Mouse (Mus musculus): ENCODE measurements around the gene Entpd6. TPM values are rescaled to one million over a fixed set of nuclear protein-coding genes. Genes with fewer than 3 reads are reported as not detected.

The Entpd6 gene
- total RNA-seq (2014; rRNA removed) = 101 and 103 TPM in 2 replicates
- 85.0 and 91.0 TPM in 2 replicates for polyA plus RNA-seq (2015; fragmentation: Nextera tagmentation; extraction: Ambion mirVana)

GRCm38 (mm10) chr2:150748854-150749253 lies at the start of gene Entpd6:
TSS of gene Entpd6 (plus strand) at chr2:150749042.
- under 1% methylated on average over 29 of the region's 30 CpGs for WGBS
- peak; percentile 95 for TF ChIP-seq CTCF (IDR thresholded peaks at IDR 0.05)
- Histone ChIP-seq H3K4me2 (ENCODE audit: low read depth, low read length, poor library complexity, severe bottlenecking) (peak within 1 kb of the TSS; percentile 86), H3K4me1 (ENCODE audit: insufficient read depth, low read length) (peaks cover 3% of the 10 kb centered on the region; the same call in 1 of the 2 replicates), H3K27ac (ENCODE audit: low read depth, low read length) (peak within 1 kb of the TSS; percentile 82), H3K36me3 (ENCODE audit: insufficient read depth, low read length) (peaks cover 19% of the 10 kb centered on the region), H3K4me3 (ENCODE audit: low read depth, low read length) (peak within 1 kb of the TSS; percentile 71), H3K27me3 (ENCODE audit: insufficient read depth, low read length) (no peaks in the 10 kb centered on the region), H3K9me3 (ENCODE audit: low read length) (no peaks in the 10 kb centered on the region), H3K9ac (replicated peaks; ENCODE audit: low read length, poor library complexity, severe bottlenecking) (peak within 1 kb of the TSS; percentile 83)
- peak; percentile 98 for ATAC-seq (ENCODE audit: low FRiP score)
- DNase-seq (ENCODE audit: low spot score) = peak; percentile 97

- no peak overlapping the region for H3K27ac ChIP-seq (ENCODE audit: low read depth, low read length)
- ATAC-seq (ENCODE audit: low FRiP score) (no peak), DNase-seq (ENCODE audit: low spot score) (no peak)
- no peaks in the 10 kb centered on the region for H3K36me3 ChIP-seq (ENCODE audit: insufficient read depth, low read length)
- no peak overlapping the region for H3K4me3 ChIP-seq (ENCODE audit: low read depth, low read length)
- no peaks in the 10 kb centered on the region for H3K27me3 ChIP-seq (ENCODE audit: insufficient read depth, low read length)
- no peaks in the 10 kb centered on the region for H3K4me1 ChIP-seq (ENCODE audit: insufficient read depth, low read length)
- no peak for TF ChIP-seq CTCF (IDR thresholded peaks at IDR 0.05)
- no peak overlapping the region for H3K4me2 ChIP-seq (ENCODE audit: low read depth, low read length, poor library complexity, severe bottlenecking)
- H3K9me3 ChIP-seq (ENCODE audit: low read length) = no peaks in the 10 kb centered on the region
- WGBS = 79% methylated on average over 4 of the region's 4 CpGs
- H3K9ac ChIP-seq (replicated peaks; ENCODE audit: low read length, poor library complexity, severe bottlenecking) = no peak overlapping the region
Measured at GRCm38 (mm10) chr2:150712167-150712674, 36.6 kb upstream of the Entpd6 start.

- peak; percentile 25; the same call in 1 of the 2 replicates for TF ChIP-seq CTCF (IDR thresholded peaks at IDR 0.05)
- WGBS = 27% methylated on average over 11 of the region's 11 CpGs
Measured at GRCm38 (mm10) chr2:150735756-150736576, 12.9 kb upstream of the Entpd6 start.

GRCm38 (mm10) chr2:150737881-150738280 lies 11.0 kb upstream of the Entpd6 start:
- H3K27me3 ChIP-seq (ENCODE audit: insufficient read depth, low read length) = no peaks in the 10 kb centered on the region
- no peak overlapping the region for H3K27ac ChIP-seq (ENCODE audit: low read depth, low read length)
- H3K4me1 ChIP-seq (ENCODE audit: insufficient read depth, low read length) = no peaks in the 10 kb centered on the region
- WGBS = 84% methylated on average over 9 of the region's 9 CpGs
- H3K36me3 ChIP-seq (ENCODE audit: insufficient read depth, low read length) = no peaks in the 10 kb centered on the region
- no peak for TF ChIP-seq CTCF (IDR thresholded peaks at IDR 0.05)
- H3K9ac ChIP-seq (replicated peaks; ENCODE audit: low read length, poor library complexity, severe bottlenecking) = no peak overlapping the region
- H3K9me3 ChIP-seq (ENCODE audit: low read length) = no peaks in the 10 kb centered on the region
- no peak for DNase-seq (ENCODE audit: low spot score)
- no peak for ATAC-seq (ENCODE audit: low FRiP score)
- H3K4me3 ChIP-seq (ENCODE audit: low read depth, low read length) = no peak overlapping the region
- H3K4me2 ChIP-seq (ENCODE audit: low read depth, low read length, poor library complexity, severe bottlenecking) = no peak overlapping the region

More at GRCm38 (mm10) chr2:150735756-150736576, 12.9 kb upstream of the Entpd6 start:
- ATAC-seq (ENCODE audit: low FRiP score) = peak; percentile 47
- peak; percentile 62 for DNase-seq (ENCODE audit: low spot score)
- Histone ChIP-seq H3K4me3 (ENCODE audit: low read depth, low read length) (no peak overlapping the region), H3K4me2 (ENCODE audit: low read depth, low read length, poor library complexity, severe bottlenecking) (no peak overlapping the region), H3K9me3 (ENCODE audit: low read length) (no peaks in the 10 kb centered on the region), H3K9ac (replicated peaks; ENCODE audit: low read length, poor library complexity, severe bottlenecking) (no peak overlapping the region), H3K4me1 (ENCODE audit: insufficient read depth, low read length) (no peaks in the 10 kb centered on the region), H3K27me3 (ENCODE audit: insufficient read depth, low read length) (no peaks in the 10 kb centered on the region), H3K27ac (ENCODE audit: low read depth, low read length) (no peak overlapping the region), H3K36me3 (ENCODE audit: insufficient read depth, low read length) (no peaks in the 10 kb centered on the region)

GRCm38 (mm10) chr2:150740145-150740841 lies 8.5 kb upstream of the Entpd6 start:
- no peak overlapping the region for H3K4me2 ChIP-seq (ENCODE audit: low read depth, low read length, poor library complexity, severe bottlenecking)
- H3K27me3 ChIP-seq (ENCODE audit: insufficient read depth, low read length) = no peaks in the 10 kb centered on the region
- no peaks in the 10 kb centered on the region for H3K9me3 ChIP-seq (ENCODE audit: low read length)
- no peak for TF ChIP-seq CTCF (IDR thresholded peaks at IDR 0.05)
- H3K9ac ChIP-seq (replicated peaks; ENCODE audit: low read length, poor library complexity, severe bottlenecking) = no peak overlapping the region
- no peaks in the 10 kb centered on the region for H3K36me3 ChIP-seq (ENCODE audit: insufficient read depth, low read length)
- 72% methylated on average over 10 of the region's 10 CpGs for WGBS
- H3K4me1 ChIP-seq (ENCODE audit: insufficient read depth, low read length) = no peaks in the 10 kb centered on the region
- H3K27ac ChIP-seq (ENCODE audit: low read depth, low read length) = no peak overlapping the region
- DNase-seq (ENCODE audit: low spot score) (no peak), ATAC-seq (ENCODE audit: low FRiP score) (no peak)
- no peak overlapping the region for H3K4me3 ChIP-seq (ENCODE audit: low read depth, low read length)
